Mouse (Mus musculus) olfactory bulb, adult 2 months (tissue): ENCODE measurements around the gene Haghl. TPM values are rescaled to one million over a fixed set of nuclear protein-coding genes. Genes with fewer than 3 reads are reported as not detected.

Source experiments
- H3K27ac ChIP-seq: fragments of 200-500 bp; 2 replicates; pipeline ENCODE4 v1.5.1; 2012; ENCODE audit warnings: low read depth, low read length; ENCODE audit not compliant: insufficient read depth
- H3K4me1 ChIP-seq: fragments of 200-500 bp; 2 replicates; pipeline ENCODE4 v1.6.1; 2012; ENCODE audit warnings: low read length; ENCODE audit not compliant: control insufficient read depth, insufficient read depth
- H3K4me3 ChIP-seq: fragments of 200-500 bp; 2 replicates; pipeline ENCODE4 v1.5.1; 2012; ENCODE audit warnings: mild to moderate bottlenecking, low read depth, low read length, moderate library complexity; ENCODE audit not compliant: insufficient read depth
- CTCF ChIP-seq: fragments of 200-500 bp; IDR thresholded peaks from 2 replicates; pipeline ENCODE4 v1.5.1; 2012; ENCODE audit warnings: low read depth, mild to moderate bottlenecking, low read length, moderate library complexity; ENCODE audit not compliant: insufficient read depth
- POLR2A ChIP-seq: fragments of 200-500 bp; IDR thresholded peaks from 2 replicates; pipeline ENCODE4 v1.6.1; 2012; ENCODE audit warnings: mild to moderate bottlenecking, low read depth, low read length, moderate library complexity; ENCODE audit not compliant: insufficient read depth
- WGBS: fragments of 180-500 bp; shearing (Covaris S2); methylation state at CpG from one replicate; pipeline ENCODE4 v1.1.7; 2018; 5-methylcytosine and 5-hydroxymethylcytosine counted together
- polyA plus RNA-seq: library from polyadenylated mRNA; stranded (reverse); fragments of >200 nt; gene quantifications from 2 replicates; pipeline ENCODE4 v1.2.4, GENCODE M21; 2012; ENCODE audit warnings: low replicate concordance; ENCODE audit not compliant: missing spikeins, insufficient read depth, insufficient read length

Haghl gene
- polyA plus RNA-seq, result not detected in 2 replicates

- H3K4me1 ChIP-seq, result peaks cover 15% of the 10 kb centered on the region
- WGBS, result 0% methylated on average over 23 of the region's 23 CpGs
- TF ChIP-seq POLR2A (peak; percentile 72), CTCF (no peak)
- peak within 1 kb of the TSS; percentile 38 for H3K27ac ChIP-seq
- peak within 1 kb of the TSS; percentile 64 for H3K4me3 ChIP-seq
Observed at GRCm38 (mm10) chr17:25785281-25785745, at the start of gene Haghl. Gene Haghl (minus strand): TSS chr17:25785673.

GRCm38 (mm10) chr17:25834595-25835222 lies 49.2 kb upstream of the Haghl start:
- 80% methylated on average over 12 of the region's 12 CpGs for WGBS

GRCm38 (mm10) chr17:25833961-25834594 lies 48.6 kb upstream of the Haghl start:
- H3K4me1 ChIP-seq, result peaks cover 69% of the 10 kb centered on the region
- TF ChIP-seq CTCF (no peak), POLR2A (no peak)
- peak overlapping the region; percentile 97 for H3K27ac ChIP-seq
- peak overlapping the region; percentile 81 for H3K4me3 ChIP-seq
- WGBS, result 26% methylated on average over 6 of the region's 6 CpGs

More at GRCm38 (mm10) chr17:25834595-25835222, 49.2 kb upstream of the Haghl start:
- Histone ChIP-seq H3K4me3 (peak overlapping the region; percentile 81), H3K27ac (no peak overlapping the region), H3K4me1 (peaks cover 67% of the 10 kb centered on the region)
- TF ChIP-seq CTCF, result no peak
- no peak for TF ChIP-seq POLR2A

GRCm38 (mm10) chr17:25833291-25833663 lies 47.8 kb upstream of the Haghl start, which contains the start of gene Stub1:
Gene Stub1 (minus strand): TSS chr17:25833404.
- Histone ChIP-seq H3K27ac (peak within 1 kb of the TSS; percentile 97), H3K4me3 (peak within 1 kb of the TSS; percentile 81), H3K4me1 (peaks cover 70% of the 10 kb centered on the region)
- no peak for TF ChIP-seq CTCF
- no peak for TF ChIP-seq POLR2A
- under 1% methylated on average over 24 of the region's 24 CpGs for WGBS

GRCm38 (mm10) chr17:25832436-25833290 lies 47.2 kb upstream of the Haghl start:
- peak overlapping the region; percentile 97 for H3K27ac ChIP-seq
- peak overlapping the region; percentile 81 for H3K4me3 ChIP-seq
- peaks cover 70% of the 10 kb centered on the region for H3K4me1 ChIP-seq
- TF ChIP-seq CTCF (no peak), POLR2A (peak; percentile 89)
- WGBS, result under 1% methylated on average over 76 of the region's 77 CpGs

GRCm38 (mm10) chr17:25831451-25832281 lies 46.2 kb upstream of the Haghl start:
- TF ChIP-seq POLR2A (no peak), CTCF (no peak)
- 43% methylated on average over 21 of the region's 21 CpGs for WGBS
- peak overlapping the region; percentile 76 for H3K4me3 ChIP-seq
- peaks cover 73% of the 10 kb centered on the region for H3K4me1 ChIP-seq
- H3K27ac ChIP-seq, result no peak overlapping the region

- WGBS, result 84% methylated on average over 14 of the region's 14 CpGs
- no peak overlapping the region for H3K4me3 ChIP-seq
Observed at GRCm38 (mm10) chr17:25830806-25831431, 45.4 kb upstream of the Haghl start.

More at GRCm38 (mm10) chr17:25830806-25831431, 45.4 kb upstream of the Haghl start:
- TF ChIP-seq POLR2A, result no peak
- TF ChIP-seq CTCF, result no peak
- Histone ChIP-seq H3K4me1 (peaks cover 72% of the 10 kb centered on the region), H3K27ac (no peak overlapping the region)
